Mouse (Mus musculus) frontal cortex, postnatal 10 days (tissue): ENCODE measurements around the gene Btbd35f27.
"Not testable (repeated sequence)": the region's sequence is repeated elsewhere in the genome, so short reads cannot be mapped to it uniquely, and the experiment has no call there.

Experiments
- DNase-seq, 2 experiments: peaks; one replicate each; pipeline ENCODE4 v3.0.0; 2022; ENCODE audit warnings: low spot score in 2 of 2, mixed read lengths in 1 of 2

Btbd35f27 gene

DNA sequence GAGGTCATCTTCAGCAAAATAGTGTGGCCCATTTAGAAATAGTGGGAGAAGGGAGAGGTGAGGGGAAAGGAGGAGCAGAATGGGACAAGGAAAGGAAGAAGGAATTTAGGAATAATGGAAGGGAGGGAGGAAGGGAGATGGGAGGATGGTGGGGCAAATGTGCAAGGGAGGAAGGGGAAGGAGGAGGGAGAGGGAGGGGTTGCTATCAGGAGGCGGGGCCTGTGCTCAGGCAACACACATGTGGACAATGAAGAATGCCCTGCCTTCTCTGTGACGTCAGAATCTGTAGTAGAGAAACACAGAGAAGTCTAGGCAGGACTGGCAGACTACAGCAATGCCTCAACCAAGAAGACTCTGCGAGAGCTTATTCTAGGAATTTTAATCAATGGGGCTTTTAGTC lies at the start of gene Btbd35f27:
Btbd35f27 (plus strand) TSS at position 301 of the 400 bp plus-strand sequence.
- DNase-seq, result not testable (repeated sequence)
